Mouse (Mus musculus) embryonic facial prominence, embryonic 10.5 days (tissue): Measurements from ENCODE around the gene Ptger4. TPM values are rescaled to one million over a fixed set of nuclear protein-coding genes. Genes with fewer than 3 reads are reported as not detected.

Source experiments
- DNase-seq: peaks from one replicate; pipeline ENCODE4 v3.0.0-alpha.2; 2017; ENCODE audit warnings: low spot score
- H3K27ac ChIP-seq: fragments of 300-500 bp; sonication (generic); replicated peaks from 2 replicates; pipeline ENCODE4 v1.5.1; 2016; ENCODE audit warnings: mild to moderate bottlenecking
- H3K27me3 ChIP-seq: fragments of 300-500 bp; sonication (generic); replicated peaks from 2 replicates; pipeline ENCODE4 v1.6.1; 2016; ENCODE audit warnings: low read depth, mild to moderate bottlenecking; ENCODE audit not compliant: poor library complexity, severe bottlenecking
- H3K36me3 ChIP-seq: fragments of 300-500 bp; sonication (generic); replicated peaks from 2 replicates; pipeline ENCODE4 v1.6.1; 2016; ENCODE audit warnings: mild to moderate bottlenecking, moderate library complexity
- H3K4me1 ChIP-seq: fragments of 300-500 bp; sonication (generic); 2 replicates; pipeline ENCODE4 v1.6.1; 2016
- H3K4me3 ChIP-seq: fragments of 300-500 bp; sonication (generic); 2 replicates; pipeline ENCODE4 v1.5.1; 2016; ENCODE audit warnings: mild to moderate bottlenecking, moderate library complexity
- H3K9me3 ChIP-seq: fragments of 300-500 bp; sonication (generic); 2 replicates; pipeline ENCODE4 v1.6.1; 2016; ENCODE audit warnings: mild to moderate bottlenecking
- WGBS: fragments of 180-500 bp; shearing (Covaris S2); methylation state at CpG from one replicate; pipeline ENCODE4 v1.1.7; 2016; 5-methylcytosine and 5-hydroxymethylcytosine counted together
- polyA plus RNA-seq: library from polyadenylated mRNA; unstranded; fragments of >200 nt; fragmentation: Nextera tagmentation; extraction: Ambion mirVana; gene quantifications from 2 replicates; pipeline ENCODE4 v1.2.1, GENCODE M21; 2016

Gene Ptger4
- polyA plus RNA-seq = 1.00 and 1.0 TPM in 2 replicates

GRCm38 (mm10) chr15:5243959-5244905 is at the start of gene Ptger4:
Ptger4 (minus strand) TSS chr15:5244187.
- no peaks in the 10 kb centered on the region for H3K36me3 ChIP-seq
- no peaks in the 10 kb centered on the region for H3K9me3 ChIP-seq
- H3K4me3 ChIP-seq = peak within 1 kb of the TSS; percentile 69
- H3K27me3 ChIP-seq = peaks cover 66% of the 10 kb centered on the region
- no peak within 1 kb of the TSS for H3K27ac ChIP-seq
- WGBS = under 1% methylated on average over 61 of the region's 61 CpGs
- H3K4me1 ChIP-seq = peaks cover 32% of the 10 kb centered on the region
- DNase-seq = peak; percentile 93

DNA sequence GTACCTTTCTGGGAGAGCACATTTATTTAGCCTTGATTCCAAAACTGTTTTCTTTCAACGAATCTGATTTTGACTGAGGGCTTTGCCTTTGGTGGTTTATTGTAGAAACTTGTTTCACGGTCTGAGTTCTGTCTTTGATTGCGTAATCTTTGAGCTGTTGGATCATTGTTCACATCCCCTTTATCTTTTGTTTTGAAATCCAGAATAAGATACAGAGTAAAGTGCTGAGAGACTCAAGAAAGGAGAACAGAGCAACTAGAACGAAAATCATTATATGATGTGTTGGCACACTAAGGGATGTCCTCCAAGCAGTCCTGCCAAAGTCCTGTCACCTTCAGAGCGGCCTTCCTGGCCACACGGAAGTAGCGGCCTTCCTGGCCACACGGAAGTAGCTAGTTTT is 44.4 kb upstream of the Ptger4 start:
- Histone ChIP-seq H3K27ac (no peak overlapping the region), H3K36me3 (no peaks in the 10 kb centered on the region), H3K4me1 (no peaks in the 10 kb centered on the region), H3K4me3 (no peak overlapping the region), H3K27me3 (no peaks in the 10 kb centered on the region), H3K9me3 (no peaks in the 10 kb centered on the region)
- WGBS = 92% methylated on average over 8 of the region's 8 CpGs
- no peak for DNase-seq

GRCm38 (mm10) chr15:5287072-5287471 is 43.1 kb upstream of the Ptger4 start:
- Histone ChIP-seq H3K4me1 (no peaks in the 10 kb centered on the region), H3K27ac (no peak overlapping the region), H3K36me3 (no peaks in the 10 kb centered on the region), H3K9me3 (no peaks in the 10 kb centered on the region), H3K27me3 (no peaks in the 10 kb centered on the region), H3K4me3 (no peak overlapping the region)
- DNase-seq = no peak
- WGBS = 89% methylated on average over 5 of the region's 5 CpGs

DNA sequence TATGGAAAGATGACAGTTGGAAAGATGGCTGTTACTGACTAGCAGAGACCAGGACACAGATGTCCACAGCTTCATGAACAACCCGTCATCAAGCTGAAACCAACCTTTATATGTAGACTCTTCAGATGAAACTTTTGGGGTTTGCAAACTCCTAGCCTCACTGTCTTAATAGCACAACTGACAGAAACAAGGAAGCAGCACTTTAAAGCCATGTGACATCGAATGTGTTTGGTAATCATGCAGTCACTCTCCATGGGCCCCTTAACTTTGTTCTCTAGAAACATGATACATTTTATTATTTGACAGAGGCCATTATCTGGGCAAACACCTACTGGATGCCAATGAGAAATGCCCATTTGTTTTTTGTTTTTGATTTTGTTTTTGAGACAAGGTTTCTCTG is 37.3 kb upstream of the Ptger4 start:
- WGBS = 90% methylated on average over 2 of the region's 2 CpGs
- no peak overlapping the region for H3K4me3 ChIP-seq
- H3K9me3 ChIP-seq = 0 out of 2 replicates have a peak, but pooled peaks cover 5% of the 10 kb centered on the region

DNA sequence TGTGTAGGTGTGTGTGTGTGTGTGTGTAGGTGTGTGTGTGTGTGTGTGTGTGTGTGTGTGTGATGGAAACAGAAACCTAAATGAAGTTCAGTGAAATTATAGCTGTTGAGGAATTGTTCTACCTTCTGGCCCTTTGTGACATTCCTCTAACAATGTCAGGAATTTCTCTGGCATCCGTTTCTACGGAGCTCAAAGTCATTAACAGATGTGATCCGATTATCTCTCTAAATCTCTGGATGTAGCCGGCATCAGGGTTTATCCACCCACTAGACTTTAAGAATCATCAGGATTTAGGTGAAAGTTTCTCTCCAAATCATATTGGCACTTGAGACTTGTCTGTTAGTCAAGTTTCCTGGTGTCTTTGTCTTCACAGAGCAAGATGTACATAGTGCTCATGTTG is 35.8 kb upstream of the Ptger4 start:
- Histone ChIP-seq H3K4me1 (no peaks in the 10 kb centered on the region), H3K27ac (no peak overlapping the region), H3K9me3 (0 out of 2 replicates have a peak, but pooled peaks cover 5% of the 10 kb centered on the region), H3K27me3 (no peaks in the 10 kb centered on the region), H3K36me3 (no peaks in the 10 kb centered on the region), H3K4me3 (no peak overlapping the region)
- WGBS = 71% methylated on average over 4 of the region's 4 CpGs
- no peak for DNase-seq

More for the DNA sequence above, 37.3 kb upstream of the Ptger4 start:
- no peaks in the 10 kb centered on the region for H3K27me3 ChIP-seq
- no peaks in the 10 kb centered on the region for H3K36me3 ChIP-seq
- H3K27ac ChIP-seq = no peak overlapping the region
- H3K4me1 ChIP-seq = no peaks in the 10 kb centered on the region
- DNase-seq = no peak

- Histone ChIP-seq H3K9me3 (0 out of 2 replicates have a peak, but pooled peaks cover 5% of the 10 kb centered on the region), H3K4me1 (no peaks in the 10 kb centered on the region), H3K27me3 (no peaks in the 10 kb centered on the region), H3K27ac (no peak overlapping the region), H3K4me3 (no peak overlapping the region), H3K36me3 (no peaks in the 10 kb centered on the region)
- DNase-seq = no peak
Measured at GRCm38 (mm10) chr15:5278525-5278924, 34.5 kb upstream of the Ptger4 start.

DNA sequence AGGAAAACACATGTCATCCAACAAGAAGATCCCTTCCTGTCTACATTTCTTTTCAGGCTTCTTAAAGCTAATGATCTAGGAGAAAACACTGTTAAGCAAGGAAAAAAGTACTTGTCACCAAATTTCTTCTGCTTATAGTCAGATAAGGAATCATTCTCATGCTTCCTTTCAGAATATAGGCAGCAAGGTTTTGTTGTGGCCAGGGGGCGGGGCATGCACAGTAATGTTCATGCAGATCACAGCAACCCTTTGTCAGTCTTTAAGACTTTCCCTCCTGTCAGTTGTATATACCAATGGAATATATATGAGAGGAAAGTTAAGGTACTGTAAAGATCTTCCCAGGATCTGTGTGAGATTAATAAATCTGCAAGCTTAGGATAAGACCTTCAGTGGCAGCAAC is 30.0 kb upstream of the Ptger4 start:
- H3K4me3 ChIP-seq = no peak overlapping the region
- no peaks in the 10 kb centered on the region for H3K36me3 ChIP-seq
- H3K9me3 ChIP-seq = 0 out of 2 replicates have a peak, but pooled peaks cover 5% of the 10 kb centered on the region
- no peak for DNase-seq
- H3K27ac ChIP-seq = no peak overlapping the region
- no peaks in the 10 kb centered on the region for H3K27me3 ChIP-seq
- no peaks in the 10 kb centered on the region for H3K4me1 ChIP-seq
- WGBS = 92% methylated on average over 1 of the region's 1 CpGs

DNA sequence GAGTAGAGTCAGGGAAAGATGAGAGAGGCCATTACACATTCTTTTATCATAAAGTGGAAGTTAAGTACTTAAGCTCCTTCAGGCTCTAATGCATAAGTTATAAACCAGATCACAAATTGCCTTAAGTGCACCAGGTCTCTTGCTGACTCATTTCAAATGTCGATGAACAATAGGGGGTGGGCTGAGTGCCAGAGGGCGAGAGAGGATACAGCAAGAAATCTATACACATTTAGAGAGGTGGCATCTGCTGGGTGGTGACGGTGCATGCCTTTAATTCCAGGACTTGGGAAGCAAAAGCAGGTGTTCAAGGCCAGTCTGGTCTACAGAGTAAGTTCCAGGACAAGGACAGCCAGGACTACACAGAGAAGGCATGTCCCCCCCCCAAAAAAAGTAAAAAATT is 22.1 kb upstream of the Ptger4 start:
- Histone ChIP-seq H3K27ac (no peak overlapping the region), H3K4me1 (no peaks in the 10 kb centered on the region), H3K4me3 (no peak overlapping the region), H3K36me3 (no peaks in the 10 kb centered on the region), H3K9me3 (no peaks in the 10 kb centered on the region), H3K27me3 (no peaks in the 10 kb centered on the region)
- 85% methylated on average over 3 of the region's 3 CpGs for WGBS
- DNase-seq = no peak

GRCm38 (mm10) chr15:5262874-5263504 is 19.0 kb upstream of the Ptger4 start:
- Histone ChIP-seq H3K4me3 (no peak overlapping the region), H3K36me3 (no peaks in the 10 kb centered on the region), H3K4me1 (no peaks in the 10 kb centered on the region), H3K27ac (no peak overlapping the region), H3K9me3 (no peaks in the 10 kb centered on the region), H3K27me3 (no peaks in the 10 kb centered on the region)
- WGBS = 88% methylated on average over 10 of the region's 10 CpGs
- DNase-seq = no peak

DNA sequence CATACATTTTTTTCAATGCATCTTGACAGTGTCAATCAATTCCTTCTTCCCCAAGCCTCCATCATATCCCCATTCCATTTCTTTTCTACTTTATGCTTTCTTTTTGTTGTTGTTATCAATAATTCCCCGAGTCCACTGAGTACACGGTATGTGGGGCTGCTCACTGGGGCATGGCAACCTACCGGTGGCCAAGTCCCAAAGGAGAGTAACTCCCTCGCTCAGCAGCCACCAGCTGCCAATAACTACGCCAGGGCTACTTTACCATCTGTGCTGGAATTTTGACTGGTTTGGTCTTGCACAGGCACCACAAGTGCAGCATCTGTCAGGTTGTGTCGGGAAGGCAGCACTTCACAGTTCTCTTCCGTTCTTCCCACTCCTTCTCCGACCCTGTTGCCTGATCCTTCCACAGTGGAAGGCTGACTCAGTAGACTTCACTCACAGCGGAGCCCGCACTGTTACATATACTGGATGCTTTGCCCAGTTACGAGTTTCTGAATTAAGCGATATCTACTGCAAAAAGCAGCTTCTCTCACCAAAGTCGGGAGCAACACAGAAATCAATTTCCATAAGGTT is 18.2 kb upstream of the Ptger4 start:
- Histone ChIP-seq H3K4me1 (no peaks in the 10 kb centered on the region), H3K27ac (no peak overlapping the region), H3K36me3 (no peaks in the 10 kb centered on the region), H3K27me3 (no peaks in the 10 kb centered on the region), H3K9me3 (no peaks in the 10 kb centered on the region), H3K4me3 (no peak overlapping the region)
- 91% methylated on average over 13 of the region's 13 CpGs for WGBS
- DNase-seq = no peak

DNA sequence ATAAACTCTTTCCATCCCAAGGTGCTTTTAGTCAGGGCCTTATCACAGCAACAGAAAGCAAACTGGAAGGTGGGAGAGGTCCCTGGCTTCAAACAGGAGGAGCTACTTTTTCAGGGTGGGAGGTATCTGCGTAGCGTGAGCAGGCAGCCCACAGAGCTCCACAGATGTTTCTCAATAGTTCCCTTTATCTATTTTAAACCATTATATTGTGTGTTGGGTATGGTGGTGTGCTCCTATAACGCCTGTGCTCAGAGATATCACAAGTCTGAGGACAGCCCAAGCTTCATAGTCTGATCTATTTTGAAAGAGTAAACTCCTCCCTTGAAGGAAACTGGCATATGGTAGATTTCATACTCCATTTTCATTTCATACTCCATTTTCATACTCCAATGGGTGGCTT is 17.0 kb upstream of the Ptger4 start:
- DNase-seq = no peak
- H3K4me3 ChIP-seq = no peak overlapping the region
- H3K9me3 ChIP-seq = no peaks in the 10 kb centered on the region
- no peaks in the 10 kb centered on the region for H3K4me1 ChIP-seq
- H3K36me3 ChIP-seq = no peaks in the 10 kb centered on the region
- no peaks in the 10 kb centered on the region for H3K27me3 ChIP-seq
- H3K27ac ChIP-seq = no peak overlapping the region
- WGBS = 90% methylated on average over 3 of the region's 3 CpGs

GRCm38 (mm10) chr15:5260183-5260582 is 16.2 kb upstream of the Ptger4 start:
- Histone ChIP-seq H3K27ac (no peak overlapping the region), H3K9me3 (no peaks in the 10 kb centered on the region), H3K4me1 (no peaks in the 10 kb centered on the region), H3K4me3 (no peak overlapping the region), H3K36me3 (no peaks in the 10 kb centered on the region), H3K27me3 (no peaks in the 10 kb centered on the region)
- DNase-seq = no peak
- WGBS = 74% methylated on average over 5 of the region's 5 CpGs
